Mouse (Mus musculus): ENCODE measurements around the gene Cntn4. TPM values are rescaled to one million over a fixed set of nuclear protein-coding genes. Genes with fewer than 3 reads are reported as not detected.

Gene Cntn4
- polyA plus RNA-seq, 1 experiment from 2014 or later, result 0.99 TPM

DNA sequence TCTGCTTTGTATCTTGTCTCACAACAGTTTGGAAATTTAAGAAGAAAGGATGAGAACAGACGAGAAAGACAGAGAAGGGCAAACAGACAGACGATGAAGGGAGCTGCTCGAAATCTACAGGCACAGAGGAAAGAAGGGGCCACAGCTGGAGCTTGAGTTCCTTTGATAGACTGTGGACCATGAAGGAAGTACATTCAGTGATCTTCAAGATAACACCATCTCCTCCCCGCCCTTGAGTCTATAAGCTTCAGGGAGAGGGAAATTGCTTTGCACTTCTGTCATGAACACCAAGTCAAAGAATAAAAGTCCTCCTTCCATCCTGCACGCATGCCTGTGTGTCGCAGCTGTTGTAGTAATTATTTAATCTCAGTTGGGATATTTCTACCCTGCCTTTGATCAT, 1048.6 kb downstream of the Cntn4 start:
- Histone ChIP-seq H3K36me3 (ENCODE audit: control insufficient read depth, insufficient read depth, low read length) (no peaks in the 10 kb centered on the region), H3K9me3 (ENCODE audit: control insufficient read depth, low read length) (no peaks in the 10 kb centered on the region), H3K27me3 (replicated peaks; ENCODE audit: control insufficient read depth, insufficient read depth, low read length) (no peaks in the 10 kb centered on the region), H3K4me2 (no peak overlapping the region), H3K4me1 (replicated peaks; ENCODE audit: control insufficient read depth, insufficient read depth, low read length) (no peaks in the 10 kb centered on the region), H3K9ac (ENCODE audit: low read depth, low read length) (no peak overlapping the region), H3K27ac (ENCODE audit: low read depth, low read length) (no peak overlapping the region), H3K4me3 (ENCODE audit: low read depth, low read length) (no peak overlapping the region)
- ATAC-seq (replicated peaks; ENCODE audit: low FRiP score) (no peak), DNase-seq (ENCODE audit: low spot score) (no peak)
- WGBS, result 48% methylated on average over 6 of the region's 6 CpGs

DNA sequence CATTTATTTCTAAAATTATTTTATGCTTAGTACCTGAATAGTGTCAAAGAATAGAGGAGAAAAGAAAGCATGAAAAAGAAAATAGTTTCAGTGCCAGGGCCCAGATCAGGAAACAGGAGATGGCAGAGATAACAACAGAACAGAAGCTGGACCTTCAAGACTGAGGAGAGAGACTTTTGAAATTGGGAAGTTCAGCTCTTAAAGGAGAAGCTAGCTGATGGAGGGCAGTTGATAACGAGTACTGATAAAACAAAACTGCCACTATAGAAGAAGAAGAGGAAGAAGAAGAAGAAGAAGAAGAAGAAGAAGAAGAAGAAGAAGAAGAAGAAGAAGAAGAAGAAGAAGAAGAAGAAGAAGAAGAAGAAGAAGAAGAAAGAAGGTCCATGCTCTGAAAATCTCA, 1050.2 kb downstream of the Cntn4 start:
- Histone ChIP-seq H3K4me3 (ENCODE audit: low read depth, low read length) (no peak overlapping the region), H3K27me3 (replicated peaks; ENCODE audit: control insufficient read depth, insufficient read depth, low read length) (no peaks in the 10 kb centered on the region), H3K9me3 (ENCODE audit: control insufficient read depth, low read length) (no peaks in the 10 kb centered on the region), H3K4me2 (no peak overlapping the region), H3K27ac (ENCODE audit: low read depth, low read length) (no peak overlapping the region), H3K36me3 (ENCODE audit: control insufficient read depth, insufficient read depth, low read length) (no peaks in the 10 kb centered on the region), H3K9ac (ENCODE audit: low read depth, low read length) (no peak overlapping the region), H3K4me1 (replicated peaks; ENCODE audit: control insufficient read depth, insufficient read depth, low read length) (no peaks in the 10 kb centered on the region)
- ATAC-seq (replicated peaks; ENCODE audit: low FRiP score) (no peak), DNase-seq (ENCODE audit: low spot score) (no peak)
- WGBS, result 25% methylated on average over 1 of the region's 1 CpGs

DNA sequence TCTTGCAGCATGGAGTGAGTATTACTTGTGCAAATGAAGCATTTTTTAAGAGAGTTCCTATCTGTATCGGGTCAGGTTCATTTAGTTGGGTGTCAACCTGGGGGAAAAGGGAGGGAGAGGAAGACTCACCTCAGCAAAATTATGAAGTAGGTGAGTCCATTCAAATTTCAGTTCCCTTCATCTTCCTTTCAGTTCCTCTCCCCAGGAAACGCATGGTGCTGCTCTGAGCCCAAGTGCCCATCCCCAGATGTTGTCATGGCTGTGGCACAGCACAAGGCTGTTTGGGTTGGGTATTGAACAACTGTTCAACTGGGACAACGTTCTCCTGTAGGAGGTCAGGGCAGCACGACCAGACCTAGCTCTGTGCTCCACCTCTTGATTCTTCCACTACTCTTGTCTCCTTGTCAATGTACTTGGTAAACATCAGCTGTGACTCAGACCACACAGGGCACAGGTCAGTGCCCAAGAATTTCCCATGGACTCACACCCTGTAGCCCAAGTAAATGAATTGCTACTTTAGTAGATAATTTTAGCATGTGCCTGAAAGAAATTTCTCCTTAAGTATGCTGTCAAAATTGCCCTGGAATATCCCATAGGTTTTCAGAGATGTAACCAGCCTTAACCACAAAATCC, 1052.3 kb downstream of the Cntn4 start:
- ATAC-seq (replicated peaks; ENCODE audit: low FRiP score), result no peak
- Histone ChIP-seq H3K27ac (ENCODE audit: low read depth, low read length) (no peak overlapping the region), H3K36me3 (ENCODE audit: control insufficient read depth, insufficient read depth, low read length) (no peaks in the 10 kb centered on the region), H3K9ac (ENCODE audit: low read depth, low read length) (no peak overlapping the region), H3K4me1 (replicated peaks; ENCODE audit: control insufficient read depth, insufficient read depth, low read length) (no peaks in the 10 kb centered on the region), H3K4me3 (ENCODE audit: low read depth, low read length) (no peak overlapping the region), H3K27me3 (replicated peaks; ENCODE audit: control insufficient read depth, insufficient read depth, low read length) (no peaks in the 10 kb centered on the region), H3K4me2 (no peak overlapping the region), H3K9me3 (ENCODE audit: control insufficient read depth, low read length) (no peaks in the 10 kb centered on the region)
- DNase-seq (ENCODE audit: low spot score), result no peak
- WGBS, result 76% methylated on average over 4 of the region's 4 CpGs

DNA sequence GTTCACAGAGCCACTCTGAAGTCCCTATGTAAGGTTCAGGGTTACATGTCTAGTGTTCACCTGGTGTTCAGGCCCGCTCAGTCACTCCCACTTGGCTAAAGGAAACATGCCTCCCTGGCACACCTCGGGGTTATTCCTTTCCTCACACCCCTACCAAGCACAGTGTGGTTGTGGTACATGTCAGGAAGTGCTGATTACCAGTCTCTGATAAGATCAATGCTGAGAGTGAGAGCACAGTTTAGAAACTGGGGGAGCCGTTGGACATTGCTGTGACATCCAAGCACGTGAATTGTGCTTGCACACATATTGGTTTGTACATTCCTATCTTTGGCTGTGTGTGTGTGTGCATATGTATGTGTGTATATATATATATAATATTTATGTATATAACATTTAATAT, 1055.1 kb downstream of the Cntn4 start:
- no peak overlapping the region for H3K27ac ChIP-seq (ENCODE audit: low read depth, low read length)
- no peaks in the 10 kb centered on the region for H3K27me3 ChIP-seq (replicated peaks; ENCODE audit: control insufficient read depth, insufficient read depth, low read length)
- H3K4me3 ChIP-seq (ENCODE audit: low read depth, low read length), result no peak overlapping the region
- H3K9me3 ChIP-seq (ENCODE audit: control insufficient read depth, low read length), result no peaks in the 10 kb centered on the region
- H3K9ac ChIP-seq (ENCODE audit: low read depth, low read length), result no peak overlapping the region
- no peak overlapping the region for H3K4me2 ChIP-seq
- H3K36me3 ChIP-seq (ENCODE audit: control insufficient read depth, insufficient read depth, low read length), result no peaks in the 10 kb centered on the region
- WGBS, result 53% methylated on average over 4 of the region's 4 CpGs
- ATAC-seq (replicated peaks; ENCODE audit: low FRiP score), result 0 out of 2 replicates have a peak, but pooled peaks have one; percentile 34
- H3K4me1 ChIP-seq (replicated peaks; ENCODE audit: control insufficient read depth, insufficient read depth, low read length), result no peaks in the 10 kb centered on the region
- DNase-seq (ENCODE audit: low spot score), result no peak

DNA sequence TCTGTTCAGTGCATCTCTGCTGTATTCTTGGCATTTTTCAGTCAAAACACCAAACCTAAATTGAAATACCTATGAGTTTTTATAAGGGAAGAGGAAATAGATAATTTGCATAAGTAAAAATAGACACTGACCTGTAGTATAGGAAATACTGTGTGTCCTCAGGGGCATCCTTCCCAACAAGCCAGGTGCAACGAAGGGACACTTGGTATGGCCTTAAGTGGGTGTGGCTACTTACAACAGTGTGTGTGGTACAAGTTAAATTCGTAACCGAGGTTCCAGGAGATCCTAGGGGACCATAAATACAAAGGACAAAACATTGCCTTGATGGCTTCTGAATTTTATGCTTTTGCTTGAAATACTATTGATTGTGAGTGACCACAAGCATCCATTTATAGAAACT, 1060.8 kb downstream of the Cntn4 start:
- no peak for ATAC-seq (replicated peaks; ENCODE audit: low FRiP score)
- 75% methylated on average over 3 of the region's 3 CpGs for WGBS
- H3K9me3 ChIP-seq (ENCODE audit: control insufficient read depth, low read length), result no peaks in the 10 kb centered on the region

DNA sequence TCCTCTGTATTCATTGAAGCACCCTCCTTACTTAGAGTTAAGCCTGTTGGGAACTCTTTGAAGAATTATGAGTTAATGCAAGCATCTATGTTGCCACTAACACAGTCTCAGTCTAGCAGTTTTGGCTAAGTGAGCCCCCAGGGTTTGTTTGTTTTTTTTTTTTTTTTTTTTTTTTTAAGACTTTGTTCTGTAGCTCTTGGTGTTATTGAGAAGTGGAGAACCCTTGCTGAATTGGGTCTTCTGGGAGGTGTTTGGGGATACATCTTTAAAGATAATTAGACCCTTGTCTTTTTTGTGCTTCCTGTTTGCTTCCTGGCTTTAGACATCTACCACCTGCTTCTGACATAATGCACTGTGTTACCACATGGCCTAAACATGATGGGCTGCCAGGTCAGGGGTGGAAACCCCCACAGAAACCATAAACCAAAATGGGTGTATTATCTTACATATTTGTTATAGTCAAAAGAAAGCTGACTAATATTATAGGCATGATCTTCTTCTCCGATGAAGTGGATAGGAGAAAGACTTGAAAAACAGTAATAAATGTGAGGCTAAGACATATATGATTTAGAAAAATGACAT, 1062.9 kb downstream of the Cntn4 start:
- Histone ChIP-seq H3K27me3 (replicated peaks; ENCODE audit: control insufficient read depth, insufficient read depth, low read length) (no peaks in the 10 kb centered on the region), H3K4me2 (no peak overlapping the region), H3K36me3 (ENCODE audit: control insufficient read depth, insufficient read depth, low read length) (no peaks in the 10 kb centered on the region), H3K9ac (ENCODE audit: low read depth, low read length) (no peak overlapping the region), H3K4me3 (ENCODE audit: low read depth, low read length) (no peak overlapping the region), H3K27ac (ENCODE audit: low read depth, low read length) (no peak overlapping the region), H3K9me3 (ENCODE audit: control insufficient read depth, low read length) (no peaks in the 10 kb centered on the region), H3K4me1 (replicated peaks; ENCODE audit: control insufficient read depth, insufficient read depth, low read length) (no peaks in the 10 kb centered on the region)
- DNase-seq (ENCODE audit: low spot score) (no peak), ATAC-seq (replicated peaks; ENCODE audit: low FRiP score) (no peak)
- 91% methylated on average over 1 of the region's 1 CpGs for WGBS

More for the DNA sequence above, 1060.8 kb downstream of the Cntn4 start:
- no peaks in the 10 kb centered on the region for H3K36me3 ChIP-seq (ENCODE audit: control insufficient read depth, insufficient read depth, low read length)
- no peak overlapping the region for H3K4me3 ChIP-seq (ENCODE audit: low read depth, low read length)
- no peak overlapping the region for H3K9ac ChIP-seq (ENCODE audit: low read depth, low read length)
- H3K4me1 ChIP-seq (replicated peaks; ENCODE audit: control insufficient read depth, insufficient read depth, low read length), result no peaks in the 10 kb centered on the region
- no peaks in the 10 kb centered on the region for H3K27me3 ChIP-seq (replicated peaks; ENCODE audit: control insufficient read depth, insufficient read depth, low read length)
- no peak overlapping the region for H3K27ac ChIP-seq (ENCODE audit: low read depth, low read length)
- no peak for DNase-seq (ENCODE audit: low spot score)
- H3K4me2 ChIP-seq, result no peak overlapping the region

DNA sequence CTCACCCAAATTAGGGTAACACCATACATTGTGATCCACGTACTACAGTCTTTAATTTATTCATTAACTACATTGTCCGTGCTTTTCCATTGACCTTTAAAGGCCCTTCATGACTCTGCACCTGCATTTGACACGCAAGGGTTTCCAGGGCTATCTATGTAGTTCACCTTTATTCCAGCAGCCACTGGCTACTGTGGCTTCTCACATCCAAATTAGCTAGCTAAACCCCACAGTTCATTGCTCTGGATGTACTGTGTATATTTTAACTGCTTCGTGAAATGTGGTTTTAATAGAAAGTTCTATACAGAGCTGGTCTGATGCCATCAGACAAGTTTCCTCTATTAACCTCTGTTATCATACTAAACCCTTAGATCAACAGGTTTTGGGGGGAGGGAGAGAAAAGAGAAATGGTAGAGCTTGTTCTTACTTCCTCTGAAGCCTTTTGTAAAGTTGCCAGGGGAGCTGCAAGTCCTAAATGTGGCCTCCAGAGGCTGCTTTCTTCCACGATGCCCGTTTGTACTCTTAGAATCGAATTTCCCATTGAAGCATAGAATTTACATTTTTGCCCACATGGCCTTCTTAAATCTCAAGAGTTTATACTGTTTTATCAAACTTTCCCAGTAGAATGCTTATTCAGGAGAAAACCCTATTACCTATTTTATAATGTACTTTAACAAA, 1066.2 kb downstream of the Cntn4 start:
- Histone ChIP-seq H3K27ac (ENCODE audit: low read depth, low read length) (no peak overlapping the region), H3K9me3 (ENCODE audit: control insufficient read depth, low read length) (no peaks in the 10 kb centered on the region), H3K4me1 (replicated peaks; ENCODE audit: control insufficient read depth, insufficient read depth, low read length) (no peaks in the 10 kb centered on the region), H3K36me3 (ENCODE audit: control insufficient read depth, insufficient read depth, low read length) (no peaks in the 10 kb centered on the region), H3K4me3 (ENCODE audit: low read depth, low read length) (no peak overlapping the region), H3K27me3 (replicated peaks; ENCODE audit: control insufficient read depth, insufficient read depth, low read length) (no peaks in the 10 kb centered on the region), H3K9ac (ENCODE audit: low read depth, low read length) (no peak overlapping the region), H3K4me2 (no peak overlapping the region)
- DNase-seq (ENCODE audit: low spot score) (no peak), ATAC-seq (replicated peaks; ENCODE audit: low FRiP score) (no peak)
- whole genome bisulfite sequencing, result 78% methylated on average over 7 of the region's 7 CpGs

DNA sequence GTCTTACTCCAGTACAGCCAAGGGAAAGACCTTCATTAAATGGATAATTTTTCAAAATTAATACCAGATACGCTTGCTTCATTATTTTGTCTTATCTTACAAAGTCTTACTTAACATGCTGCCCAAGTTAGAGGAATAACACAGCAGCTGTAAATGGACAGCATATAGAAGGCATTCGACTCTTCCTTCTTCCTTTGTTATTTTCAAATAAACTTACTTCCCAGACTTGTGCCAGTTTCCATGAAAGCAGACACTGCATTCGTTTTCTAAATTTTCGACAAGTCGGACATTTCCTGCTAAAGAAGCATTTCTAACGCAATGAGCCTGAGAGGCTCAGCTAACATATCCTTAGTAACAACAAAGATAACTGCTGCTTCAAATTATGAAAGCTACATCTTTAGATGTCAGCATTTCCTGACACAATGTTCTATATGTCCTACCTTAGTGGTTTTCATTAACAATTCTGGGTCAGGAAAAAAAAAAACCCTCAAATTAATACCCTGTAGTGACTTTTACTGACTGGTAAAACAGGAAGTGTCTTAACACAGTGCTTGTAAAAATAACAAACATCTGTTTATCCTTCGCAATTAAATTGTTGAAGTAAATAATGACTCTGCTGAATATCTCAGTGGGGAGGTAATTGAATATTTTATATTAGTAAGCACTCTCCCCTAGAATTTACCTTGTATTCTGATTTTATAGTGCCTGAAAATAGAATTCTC, 1068.4 kb downstream of the Cntn4 start:
- Histone ChIP-seq H3K4me2 (no peak overlapping the region), H3K9me3 (ENCODE audit: control insufficient read depth, low read length) (no peaks in the 10 kb centered on the region), H3K27ac (ENCODE audit: low read depth, low read length) (no peak overlapping the region), H3K9ac (ENCODE audit: low read depth, low read length) (no peak overlapping the region), H3K36me3 (ENCODE audit: control insufficient read depth, insufficient read depth, low read length) (no peaks in the 10 kb centered on the region), H3K4me3 (ENCODE audit: low read depth, low read length) (no peak overlapping the region), H3K27me3 (replicated peaks; ENCODE audit: control insufficient read depth, insufficient read depth, low read length) (no peaks in the 10 kb centered on the region), H3K4me1 (replicated peaks; ENCODE audit: control insufficient read depth, insufficient read depth, low read length) (no peaks in the 10 kb centered on the region)
- no peak for ATAC-seq (replicated peaks; ENCODE audit: low FRiP score)
- DNase-seq (ENCODE audit: low spot score), result no peak
- 69% methylated on average over 7 of the region's 7 CpGs for WGBS

Data from liver, embryonic 11.5 days (tissue).